Mouse (Mus musculus) liver, embryonic 13.5 days (tissue): Measurements from ENCODE around the gene Slc50a1. TPM values are rescaled to one million over a fixed set of nuclear protein-coding genes. Genes with fewer than 3 reads are reported as not detected.

Experiments used
- ATAC-seq: fragments of 200-750 bp; cut with Nextera tagmentation; 2 replicates; pipeline ENCODE4 v1.8.0; 2017; ENCODE audit warnings: low read depth, mild to moderate bottlenecking, moderate number of reproducible peaks, moderate library complexity
- DNase-seq: peaks from one replicate; pipeline ENCODE4 v3.0.0; 2022
- H3K27ac ChIP-seq: fragments of 300-500 bp; sonication (generic); 2 replicates; pipeline ENCODE4 v1.5.1; 2015; ENCODE audit warnings: moderate library complexity, mild to moderate bottlenecking, inconsistent platforms
- H3K27me3 ChIP-seq: fragments of 300-500 bp; sonication (generic); 2 replicates; pipeline ENCODE4 v1.6.1; 2015; ENCODE audit warnings: mild to moderate bottlenecking, inconsistent platforms
- H3K36me3 ChIP-seq: fragments of 300-500 bp; sonication (generic); 2 replicates; pipeline ENCODE4 v1.6.1; 2015; ENCODE audit warnings: mild to moderate bottlenecking, inconsistent platforms
- H3K4me1 ChIP-seq: fragments of 300-500 bp; sonication (generic); replicated peaks from 2 replicates; pipeline ENCODE4 v1.6.1; 2015; ENCODE audit warnings: inconsistent platforms
- H3K4me2 ChIP-seq: fragments of 300-500 bp; sonication (generic); 2 replicates; pipeline ENCODE4 v1.6.1; 2015; ENCODE audit warnings: inconsistent platforms, mild to moderate bottlenecking, moderate library complexity
- H3K4me3 ChIP-seq: fragments of 300-500 bp; sonication (generic); replicated peaks from 2 replicates; pipeline ENCODE4 v1.5.1; 2015; ENCODE audit warnings: mild to moderate bottlenecking, inconsistent platforms
- H3K9ac ChIP-seq: fragments of 300-500 bp; sonication (generic); 2 replicates; pipeline ENCODE4 v1.6.1; 2015; ENCODE audit warnings: mild to moderate bottlenecking, inconsistent platforms
- H3K9me3 ChIP-seq: fragments of 300-500 bp; sonication (generic); replicated peaks from 2 replicates; pipeline ENCODE4 v1.6.1; 2016; ENCODE audit warnings: inconsistent platforms
- WGBS: fragments of 180-500 bp; shearing (Covaris S2); methylation state at CpG from one replicate; pipeline ENCODE4 v1.1.7; 2015; ENCODE audit not compliant: insufficient replicate concordance; 5-methylcytosine and 5-hydroxymethylcytosine counted together
- polyA plus RNA-seq: library from polyadenylated mRNA; unstranded; fragments of >200 nt; fragmentation: Nextera tagmentation; extraction: Ambion mirVana; gene quantifications from 2 replicates; pipeline ENCODE4 v1.2.1, GENCODE M21; 2015

Gene Slc50a1
- polyA plus RNA-seq, 1 experiment from 2014 or later: 17.4 TPM

DNA sequence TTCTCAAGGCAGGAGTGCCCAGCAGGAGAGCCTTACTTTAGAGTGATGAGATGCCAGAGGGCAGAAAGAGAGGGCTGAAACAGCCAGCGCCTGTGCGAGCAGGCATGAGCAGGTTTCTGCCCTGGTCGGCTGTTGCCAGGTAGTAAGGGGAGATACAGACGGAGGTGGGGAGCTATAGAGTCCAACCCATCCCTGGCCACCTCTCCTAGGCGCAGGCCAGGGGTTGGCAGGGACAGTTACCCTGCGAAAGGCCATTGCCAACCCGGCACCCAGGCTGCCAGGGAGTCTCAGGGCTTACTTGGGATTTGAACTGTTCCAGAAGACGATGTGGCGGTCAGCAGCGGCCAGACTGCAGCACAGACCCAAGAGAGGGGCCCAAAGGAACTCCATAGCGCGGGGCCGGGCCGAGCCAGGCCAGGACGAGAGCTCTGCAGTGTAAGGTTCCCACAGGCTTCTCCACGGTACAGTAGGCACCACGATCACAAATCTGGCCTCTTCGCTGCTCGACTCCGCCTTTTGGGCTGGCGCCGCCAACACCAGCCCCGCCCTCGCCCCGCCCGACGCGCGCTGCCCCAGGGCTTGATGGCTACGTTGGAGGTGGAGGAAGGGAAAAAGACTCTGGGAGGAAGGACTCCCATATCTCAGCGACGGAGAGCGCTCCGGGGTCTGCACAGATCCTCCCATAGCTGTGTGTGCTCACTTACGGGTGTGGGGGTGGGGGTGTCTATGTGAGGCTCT is 9.0 kb upstream of the Slc50a1 start:
- ATAC-seq (peak; percentile 54), DNase-seq (no peak)
- H3K4me3 ChIP-seq: peak overlapping the region; percentile 42
- H3K4me1 ChIP-seq: peaks cover 17% of the 10 kb centered on the region
- 3% methylated on average over 35 of the region's 35 CpGs for WGBS
- no peaks in the 10 kb centered on the region for H3K9me3 ChIP-seq
- H3K36me3 ChIP-seq: peaks cover 3% of the 10 kb centered on the region; the same call in 1 of the 2 replicates
- peak overlapping the region; percentile 56 for H3K9ac ChIP-seq
- H3K4me2 ChIP-seq: peak overlapping the region; percentile 61
- peaks cover 72% of the 10 kb centered on the region for H3K27me3 ChIP-seq
- peak overlapping the region; percentile 18; the same call in 1 of the 2 replicates for H3K27ac ChIP-seq

DNA sequence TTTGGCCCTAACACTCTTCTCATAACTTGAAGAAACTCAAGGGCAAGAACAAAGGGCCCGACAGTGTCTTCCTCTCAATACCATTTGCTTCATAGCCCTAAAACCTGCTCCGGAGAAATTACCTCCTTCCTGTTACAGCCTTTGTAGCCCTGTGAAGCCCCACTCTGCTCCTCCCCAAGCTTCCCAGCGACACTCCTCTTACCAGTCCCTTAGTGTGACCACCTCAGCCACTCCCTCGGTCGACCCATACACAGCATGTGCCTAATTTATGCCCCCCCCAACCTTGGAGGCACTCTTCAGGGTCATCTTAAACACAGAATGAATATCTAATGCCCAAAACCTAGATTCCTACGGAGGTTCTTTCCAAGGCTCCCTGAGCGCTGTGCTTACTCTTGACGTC is 8.3 kb upstream of the Slc50a1 start:
- Histone ChIP-seq H3K4me1 (peaks cover 17% of the 10 kb centered on the region), H3K4me2 (peak overlapping the region; percentile 61), H3K4me3 (peak overlapping the region; percentile 42), H3K27me3 (peaks cover 72% of the 10 kb centered on the region), H3K9me3 (no peaks in the 10 kb centered on the region), H3K27ac (no peak overlapping the region), H3K36me3 (peaks cover 3% of the 10 kb centered on the region; the same call in 1 of the 2 replicates), H3K9ac (peak overlapping the region; percentile 56)
- 12% methylated on average over 8 of the region's 8 CpGs for WGBS
- ATAC-seq: no peak
- DNase-seq: no peak

DNA sequence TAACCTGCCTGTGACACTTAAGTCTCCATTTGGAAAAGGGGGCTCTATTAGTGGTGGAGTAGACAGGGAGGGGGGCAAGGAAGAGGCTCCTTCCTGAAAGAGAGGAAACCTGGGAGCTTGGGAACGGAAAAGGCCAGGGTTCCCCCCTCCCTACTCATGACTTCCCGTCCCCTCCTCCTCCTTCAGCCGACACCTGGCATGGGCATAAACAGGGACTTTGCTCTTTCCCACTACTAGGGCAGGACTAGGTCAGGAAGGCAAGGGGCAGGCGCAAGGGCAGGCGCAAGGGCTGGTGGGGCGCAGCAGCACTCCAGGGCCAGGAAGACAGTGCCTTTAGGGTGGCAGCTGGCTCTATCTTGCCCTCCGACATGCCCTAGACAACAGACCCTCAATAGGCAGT is 7.7 kb upstream of the Slc50a1 start:
- ATAC-seq: 0 out of 2 replicates have a peak, but pooled peaks have one; percentile 41
- no peak overlapping the region for H3K27ac ChIP-seq
- DNase-seq: no peak
- peaks cover 17% of the 10 kb centered on the region for H3K4me1 ChIP-seq
- no peaks in the 10 kb centered on the region for H3K9me3 ChIP-seq
- H3K36me3 ChIP-seq: peaks cover 3% of the 10 kb centered on the region; the same call in 1 of the 2 replicates
- H3K27me3 ChIP-seq: peaks cover 72% of the 10 kb centered on the region
- WGBS: 57% methylated on average over 7 of the region's 7 CpGs
- H3K4me3 ChIP-seq: peak overlapping the region; percentile 42
- peak overlapping the region; percentile 61 for H3K4me2 ChIP-seq
- no peak overlapping the region for H3K9ac ChIP-seq

DNA sequence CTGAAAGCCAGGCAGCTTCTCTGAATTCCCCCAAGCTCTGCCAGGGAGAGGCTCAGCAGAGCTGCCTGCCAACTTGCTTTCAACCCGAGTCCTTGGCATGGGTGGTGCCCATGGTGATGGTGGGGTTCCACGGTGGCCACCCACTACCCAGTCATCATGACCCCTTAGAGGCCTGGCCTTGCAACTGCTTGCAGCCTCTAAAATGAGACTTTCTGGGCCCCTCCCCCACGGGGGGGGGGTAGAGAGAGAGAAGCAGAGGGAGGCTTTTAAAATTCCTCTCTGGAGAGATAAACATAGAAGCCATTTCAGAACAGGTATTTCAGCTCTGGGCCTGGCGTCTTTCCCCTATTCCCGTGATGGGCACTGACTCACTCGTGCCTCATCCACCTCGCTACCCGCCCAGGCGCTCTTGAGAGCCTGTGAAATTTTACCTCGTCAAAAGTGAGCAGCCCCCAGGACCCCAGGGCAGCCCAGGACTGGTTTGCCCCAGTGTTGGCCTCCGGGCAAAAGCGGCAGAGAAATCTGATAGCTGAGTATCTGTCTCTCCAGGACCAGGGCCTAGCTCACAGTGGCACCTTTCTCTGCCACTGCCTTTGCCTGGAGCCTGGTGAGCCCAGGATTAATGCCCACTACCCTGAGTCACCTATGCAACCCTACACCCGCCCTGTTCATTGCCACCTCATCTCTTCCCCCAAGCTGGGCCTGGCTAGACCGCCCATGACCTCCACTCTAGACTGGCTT is 7.1 kb upstream of the Slc50a1 start:
- 0 out of 2 replicates have a peak overlapping the region, but pooled peaks have one; percentile 42 for H3K4me3 ChIP-seq
- H3K27me3 ChIP-seq: peaks cover 67% of the 10 kb centered on the region
- peaks cover 3% of the 10 kb centered on the region; the same call in 1 of the 2 replicates for H3K36me3 ChIP-seq
- H3K9me3 ChIP-seq: no peaks in the 10 kb centered on the region
- H3K4me2 ChIP-seq: peak overlapping the region; percentile 61
- 0 out of 2 replicates have a peak overlapping the region, but pooled peaks have one; percentile 6 for H3K9ac ChIP-seq
- ATAC-seq (no peak), DNase-seq (no peak)
- H3K4me1 ChIP-seq: peaks cover 17% of the 10 kb centered on the region
- WGBS: 46% methylated on average over 14 of the region's 14 CpGs
- no peak overlapping the region for H3K27ac ChIP-seq

DNA sequence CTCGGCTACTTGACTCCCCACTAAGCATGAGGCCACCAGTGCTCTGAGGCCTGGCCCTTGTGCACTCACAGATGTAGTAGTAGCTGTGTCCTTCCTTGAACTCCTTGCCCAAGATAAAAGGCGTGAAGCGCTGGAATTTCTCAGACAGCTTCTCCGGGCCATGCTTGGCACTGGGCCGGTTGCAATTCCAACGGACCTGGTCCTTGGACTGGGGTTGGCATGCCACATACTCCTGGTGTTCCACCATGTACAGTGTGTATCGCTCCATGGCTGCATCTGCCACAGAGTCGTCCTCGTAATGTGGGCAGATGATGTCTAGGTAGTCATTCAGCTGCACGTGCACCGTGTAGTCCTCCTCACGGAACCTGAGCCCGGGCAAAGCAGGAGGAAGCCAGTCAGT is 5.7 kb upstream of the Slc50a1 start:
- Histone ChIP-seq H3K9ac (no peak overlapping the region), H3K4me3 (no peak overlapping the region), H3K4me1 (peaks cover 19% of the 10 kb centered on the region), H3K27me3 (peaks cover 57% of the 10 kb centered on the region), H3K9me3 (no peaks in the 10 kb centered on the region), H3K4me2 (no peak overlapping the region), H3K36me3 (peaks cover 3% of the 10 kb centered on the region; the same call in 1 of the 2 replicates), H3K27ac (no peak overlapping the region)
- ATAC-seq (no peak), DNase-seq (no peak)
- 76% methylated on average over 13 of the region's 13 CpGs for WGBS

DNA sequence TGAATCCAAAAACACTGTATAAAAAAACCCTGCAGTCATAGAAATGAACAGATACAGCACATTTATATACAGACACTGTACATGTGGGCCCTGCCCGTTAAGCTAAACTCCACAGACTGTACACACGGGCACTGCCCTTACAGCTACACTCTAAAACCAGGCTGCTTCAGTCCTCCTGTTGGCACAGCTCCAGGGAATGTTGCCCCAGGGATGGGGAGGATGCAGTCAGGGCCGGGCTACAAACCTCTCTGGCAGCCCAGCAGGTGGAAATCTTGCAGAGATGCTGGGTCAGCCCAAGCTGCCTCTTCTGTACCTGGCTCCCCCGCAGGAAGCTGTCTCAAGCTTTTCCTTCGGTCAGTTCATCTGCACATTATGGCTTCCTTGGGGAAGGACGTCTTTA is 1.4 kb upstream of the Slc50a1 start:
- WGBS: 67% methylated on average over 6 of the region's 6 CpGs
- Histone ChIP-seq H3K9ac (no peak overlapping the region), H3K9me3 (no peaks in the 10 kb centered on the region), H3K4me2 (no peak overlapping the region), H3K36me3 (peaks cover 3% of the 10 kb centered on the region; the same call in 1 of the 2 replicates), H3K27ac (no peak overlapping the region), H3K4me3 (no peak overlapping the region), H3K27me3 (peaks cover 14% of the 10 kb centered on the region), H3K4me1 (peaks cover 41% of the 10 kb centered on the region)
- no peak for DNase-seq
- no peak for ATAC-seq

DNA sequence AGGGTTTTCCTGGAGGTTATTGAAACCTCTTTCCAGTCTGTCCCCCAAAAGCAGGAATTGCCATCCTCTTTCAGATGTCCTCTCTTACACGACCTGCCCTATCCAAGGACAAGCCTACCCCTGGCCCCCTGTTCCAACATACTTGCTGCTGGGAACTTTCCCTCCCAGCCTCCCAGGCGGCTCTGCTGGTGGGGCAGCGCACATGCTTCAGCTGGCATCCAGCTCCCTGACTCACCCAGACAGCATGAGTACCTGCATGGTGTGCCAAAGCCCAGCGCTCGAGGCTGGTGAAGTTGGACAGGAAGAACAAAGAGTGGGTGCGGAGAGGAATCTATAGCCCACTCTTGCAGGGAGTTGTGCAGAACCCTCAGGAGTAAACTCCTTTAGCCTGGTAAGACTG is 521 bp upstream of the Slc50a1 start:
- H3K36me3 ChIP-seq: peaks cover 3% of the 10 kb centered on the region; the same call in 1 of the 2 replicates
- 72% methylated on average over 6 of the region's 6 CpGs for WGBS
- peaks cover 47% of the 10 kb centered on the region for H3K4me1 ChIP-seq
- no peaks in the 10 kb centered on the region for H3K9me3 ChIP-seq
- H3K27ac ChIP-seq: no peak overlapping the region
- H3K9ac ChIP-seq: no peak overlapping the region
- peaks cover 5% of the 10 kb centered on the region for H3K27me3 ChIP-seq
- ATAC-seq (no peak), DNase-seq (no peak)
- peak overlapping the region; percentile 64; the same call in 1 of the 2 replicates for H3K4me3 ChIP-seq
- H3K4me2 ChIP-seq: peak overlapping the region; percentile 84

DNA sequence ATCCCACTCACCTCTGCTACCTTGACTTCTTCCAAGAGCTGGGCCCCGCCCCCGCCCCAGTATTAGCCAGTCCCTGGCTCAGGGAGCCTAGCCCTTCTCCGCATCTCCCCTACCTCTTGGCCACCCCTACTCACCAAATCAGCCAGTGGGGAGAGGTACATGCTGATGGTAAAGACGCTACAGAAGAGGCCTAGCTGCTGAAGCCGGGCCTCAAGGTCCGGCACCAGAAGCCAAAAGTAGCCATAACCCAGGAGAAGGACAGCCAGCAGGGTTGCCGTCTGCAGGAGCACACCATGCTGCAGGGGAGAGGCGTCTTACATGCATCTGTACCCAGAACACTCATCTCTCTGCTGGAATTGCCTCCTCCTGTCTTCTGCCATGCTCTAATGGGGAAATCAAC is 1.5 kb downstream of the Slc50a1 start:
- peak overlapping the region; percentile 84 for H3K4me2 ChIP-seq
- ATAC-seq: no peak
- H3K36me3 ChIP-seq: no peaks in the 10 kb centered on the region
- H3K27ac ChIP-seq: no peak overlapping the region
- no peak for DNase-seq
- peaks cover 49% of the 10 kb centered on the region for H3K4me1 ChIP-seq
- 72% methylated on average over 8 of the region's 8 CpGs for WGBS
- no peaks in the 10 kb centered on the region for H3K9me3 ChIP-seq
- H3K4me3 ChIP-seq: no peak overlapping the region
- 0 out of 2 replicates have a peak, but pooled peaks cover 3% of the 10 kb centered on the region for H3K27me3 ChIP-seq
- peak overlapping the region; percentile 75; the same call in 1 of the 2 replicates for H3K9ac ChIP-seq

DNA sequence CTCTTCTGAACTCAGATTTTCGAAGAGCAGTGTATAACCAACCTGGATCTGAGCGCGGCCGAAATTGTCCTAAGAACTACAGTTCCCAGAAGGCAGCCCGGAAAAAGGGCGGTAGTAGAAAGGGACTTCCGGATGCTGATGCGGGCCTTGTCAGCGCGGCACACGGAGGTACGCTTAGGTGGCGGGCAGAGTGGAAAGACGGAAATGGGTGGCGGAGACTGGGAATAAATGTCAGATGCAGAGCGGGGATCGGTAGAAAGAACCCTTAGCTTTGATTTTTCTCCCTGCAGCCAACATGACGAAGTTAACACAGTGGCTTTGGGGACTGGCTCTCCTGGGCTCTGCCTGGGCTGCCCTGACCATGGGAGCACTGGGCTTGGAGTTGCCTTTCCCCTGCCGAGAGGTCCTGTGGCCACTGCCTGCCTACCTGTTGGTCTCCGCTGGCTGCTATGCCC is 3.9 kb downstream of the Slc50a1 start:
- peak overlapping the region; percentile 90 for H3K9ac ChIP-seq
- peak overlapping the region; percentile 73 for H3K27ac ChIP-seq
- H3K4me1 ChIP-seq: peaks cover 52% of the 10 kb centered on the region
- under 1% methylated on average over 20 of the region's 20 CpGs for WGBS
- DNase-seq (peak; percentile 69), ATAC-seq (peak; percentile 85)
- H3K27me3 ChIP-seq: peaks cover 7% of the 10 kb centered on the region; the same call in 1 of the 2 replicates
- peak overlapping the region; percentile 95 for H3K4me2 ChIP-seq
- peak overlapping the region; percentile 83 for H3K4me3 ChIP-seq
- no peaks in the 10 kb centered on the region for H3K9me3 ChIP-seq
- no peaks in the 10 kb centered on the region for H3K36me3 ChIP-seq

DNA sequence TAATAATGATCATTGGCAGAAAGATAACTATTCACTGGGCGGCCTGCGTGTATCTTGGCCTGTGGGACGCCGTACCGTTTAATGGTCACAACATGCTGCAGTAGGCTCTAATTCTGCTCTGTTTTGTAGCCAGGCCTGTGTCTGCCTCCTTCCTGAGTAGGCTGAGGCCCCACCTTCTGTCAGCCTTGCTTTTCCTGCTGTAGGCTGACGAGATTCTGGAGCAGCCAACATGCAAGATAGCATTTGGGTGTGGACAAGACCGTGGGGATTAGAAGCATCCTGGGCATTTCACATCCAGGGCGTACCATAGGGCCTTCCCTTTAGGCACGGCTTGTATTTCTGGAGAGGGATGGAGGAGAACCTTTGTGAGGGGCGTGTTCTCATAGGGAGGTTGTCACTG is 8.0 kb downstream of the Slc50a1 start:
- Histone ChIP-seq H3K4me3 (no peak overlapping the region), H3K36me3 (no peaks in the 10 kb centered on the region), H3K27ac (no peak overlapping the region), H3K9ac (no peak overlapping the region), H3K9me3 (no peaks in the 10 kb centered on the region), H3K4me2 (no peak overlapping the region), H3K4me1 (peaks cover 17% of the 10 kb centered on the region), H3K27me3 (peaks cover 30% of the 10 kb centered on the region)
- WGBS: 42% methylated on average over 10 of the region's 10 CpGs
- no peak for ATAC-seq
- DNase-seq: no peak

DNA sequence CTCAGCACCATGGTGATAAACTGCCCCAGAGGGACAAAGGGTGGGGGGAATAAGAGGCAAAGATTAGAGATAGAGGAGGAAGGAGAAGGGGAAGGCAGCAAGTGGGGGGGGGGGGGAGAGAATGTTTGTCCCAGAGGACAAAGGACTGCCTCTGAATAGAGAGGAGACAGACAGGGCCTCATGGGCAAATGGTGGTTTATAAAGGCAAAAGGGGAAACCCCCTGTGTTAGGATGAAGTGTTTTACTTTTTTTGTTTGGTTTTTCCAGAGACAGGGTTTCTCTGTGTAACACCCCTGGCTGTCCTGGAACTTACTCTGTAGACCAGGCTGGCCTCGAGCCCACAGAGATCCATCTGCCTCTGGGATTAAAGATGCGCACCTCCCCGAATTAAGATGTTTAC is 10.2 kb downstream of the Slc50a1 start:
- Histone ChIP-seq H3K4me3 (no peak overlapping the region), H3K27ac (no peak overlapping the region), H3K4me2 (no peak overlapping the region), H3K27me3 (peaks cover 45% of the 10 kb centered on the region), H3K36me3 (no peaks in the 10 kb centered on the region), H3K9me3 (no peaks in the 10 kb centered on the region), H3K9ac (no peak overlapping the region), H3K4me1 (peaks cover 4% of the 10 kb centered on the region; the same call in 1 of the 2 replicates)
- DNase-seq (no peak), ATAC-seq (no peak)
- 82% methylated on average over 3 of the region's 3 CpGs for whole genome bisulfite sequencing
